Comparison of ENCODE assay signal across 9 mouse cellular contexts in genomic region chr19:6016532-6016931, GRCm38 (mm10). TPM values are rescaled to one million over a fixed set of nuclear protein-coding genes. Genes with fewer than 3 reads are reported as not detected.
DNase-seq lines count a peak whose midpoint lies in the region; ATAC-seq and TF ChIP-seq lines count a peak whose summit lies in the region.
"Had no signal": no experiment of that assay in that cellular context is flagged by ENCODE, and none has a peak within 500 bp of the region (broad histone marks: within the 10 kb centered on the region; RNA-seq: fewer than 3 reads in every experiment).

No protein-coding gene starts in this region.

- DNase-seq in kidney, adult 2 months = no peak
- no peak for DNase-seq in kidney, adult 11 months
- peak; percentile 49 for DNase-seq in brain, embryonic 14.5 days (ENCODE audit: low read depth)
- DNase-seq in liver, embryonic 14.5 days (ENCODE audit: low read depth in 3 of 3, low spot score in 3 of 3) = no peak
- DNase-seq in adrenal gland, adult (ENCODE audit: inconsistent age in 2 of 2, low spot score in 1 of 2) = no peak
- no peak for DNase-seq in left cerebral cortex, postnatal 14 days (ENCODE audit: low spot score in 2 of 2)
- no peak for DNase-seq in gastrocnemius, postnatal 10 days

- no peaks in the 10 kb centered on the region for H3K27me3 ChIP-seq in kidney, adult 2 months (replicated peaks; ENCODE audit: control insufficient read depth, insufficient read depth, low read length)
- H3K27me3 ChIP-seq in E14TG2a.4 (ENCODE audit: insufficient read depth, low read length) = peaks cover 27% of the 10 kb centered on the region
- no peaks in the 10 kb centered on the region for H3K27me3 ChIP-seq in liver, embryonic 14.5 days (ENCODE audit: control insufficient read depth, insufficient read depth, low read length)

- no peak for TF ChIP-seq EP300 in liver, embryonic 14.5 days (IDR thresholded peaks at IDR 0.05; ENCODE audit: low read depth)

- intact Hi-C loops in left cerebral cortex, postnatal 14 days (cut with DNase I) = loop anchor here (5.0 kb wide), 1 partner anchor 94 kb away; the partner anchor contains the start of gene Cdc42ep2

- peak overlapping the region; percentile 81 for H3K9ac ChIP-seq in liver, embryonic 14.5 days (replicated peaks)

- no peak for TF ChIP-seq POLR2A in kidney, adult 2 months (IDR thresholded peaks at IDR 0.05; ENCODE audit: low read depth, low read length)
- no peak for TF ChIP-seq POLR2A in brain, embryonic 14.5 days (IDR thresholded peaks at IDR 0.05; ENCODE audit: borderline replicate concordance, extremely low read depth, insufficient read depth, insufficient read length, poor library complexity, severe bottlenecking)

- no peak overlapping the region for H3K27ac ChIP-seq in kidney, adult 2 months (ENCODE audit: insufficient read depth, low read depth, low read length)
- peak overlapping the region; percentile 85 for H3K27ac ChIP-seq in liver, embryonic 14.5 days

- WGBS in kidney, adult 2 months = 61% methylated on average over 7 of the region's 7 CpGs
- WGBS in liver, embryonic 14.5 days (ENCODE audit: insufficient replicate concordance) = 49% methylated on average over 7 of the region's 7 CpGs

- H3K9me3 ChIP-seq in E14TG2a.4 (ENCODE audit: low read length) = no peaks in the 10 kb centered on the region
- H3K9me3 ChIP-seq in liver, embryonic 14.5 days (ENCODE audit: control insufficient read depth, low read length) = no peaks in the 10 kb centered on the region

- TF ChIP-seq CTCF in kidney, adult 2 months (conservative IDR thresholded peaks at IDR 0.05; ENCODE audit: insufficient read depth, insufficient read length, low read depth, low read length) = peak; percentile 22; the same call in 1 of the 2 replicates
- TF ChIP-seq CTCF in E14TG2a.4 (conservative IDR thresholded peaks at IDR 0.05; ENCODE audit: low read length) = no peak
- peak; percentile 23; the same call in 1 of the 2 replicates for TF ChIP-seq CTCF in brain, embryonic 14.5 days (IDR thresholded peaks at IDR 0.05; ENCODE audit: borderline replicate concordance, extremely low read depth, insufficient read depth, insufficient read length)
- TF ChIP-seq CTCF in liver, embryonic 14.5 days (IDR thresholded peaks at IDR 0.05; ENCODE audit: low read depth) = peak; percentile 44

- no peak overlapping the region for H3K4me3 ChIP-seq in kidney, adult 2 months (ENCODE audit: insufficient read depth, low read depth, low read length)
- H3K4me3 ChIP-seq in E14TG2a.4 (replicated peaks; ENCODE audit: low read length) = peak overlapping the region; percentile 80
- H3K4me3 ChIP-seq in liver, embryonic 14.5 days (ENCODE audit: insufficient read depth in 1 of 2, low read depth in 2 of 2, low read length in 2 of 2) = peak overlapping the region; percentile 74 to 89; a peak in 3 of 4 replicates

- peaks cover 5% of the 10 kb centered on the region; the same call in 1 of the 2 replicates for H3K4me1 ChIP-seq in kidney, adult 2 months (ENCODE audit: control insufficient read depth, insufficient read depth, low read length)
- H3K4me1 ChIP-seq in E14TG2a.4 (replicated peaks; ENCODE audit: low read depth, low read length) = peaks cover 71% of the 10 kb centered on the region
- H3K4me1 ChIP-seq in liver, embryonic 14.5 days (replicated peaks; ENCODE audit: control insufficient read depth in 2 of 2, insufficient read depth in 2 of 2, low read length in 1 of 2) = peaks cover 23 to 41% of the 10 kb centered on the region in 2 experiments

- H3K4me2 ChIP-seq in liver, embryonic 14.5 days (ENCODE audit: low read depth) = peak overlapping the region; percentile 90

- H3K36me3 ChIP-seq in kidney, adult 2 months (ENCODE audit: control insufficient read depth, insufficient read depth, low read length) = no peaks in the 10 kb centered on the region
- H3K36me3 ChIP-seq in E14TG2a.4 (ENCODE audit: insufficient read depth, low read length) = peaks cover 9% of the 10 kb centered on the region; the same call in 1 of the 2 replicates
- peaks cover 5% of the 10 kb centered on the region for H3K36me3 ChIP-seq in liver, embryonic 14.5 days (replicated peaks; ENCODE audit: control insufficient read depth, insufficient read depth, low read depth)

- no peak for ATAC-seq in liver, embryonic 14.5 days (ENCODE audit: insufficient read depth)

RNA-seq across cellular contexts. Expression of gene Capn1, which starts 0.8 kb away (rescaled TPM):
- polyA plus RNA-seq in kidney, adult 2 months (2012; rRNA removed) = 36.0 and 38.0 TPM in 2 replicates
- polyA plus RNA-seq in brain, embryonic 14.5 days (2012; rRNA removed) = 5.2 and 7.6 TPM in 2 replicates
- 25.4 and 28.0 TPM in 2 replicates for polyA plus RNA-seq in liver, embryonic 14.5 days (2012; rRNA removed)
- polyA plus RNA-seq in liver, embryonic 14.5 days (2014; fragmentation: Nextera tagmentation; extraction: Ambion mirVana) = 25.6 and 28.7 TPM in 2 replicates
- 10 to 100 TPM; 14.5 to 17.4 TPM for total RNA-seq in left cerebral cortex, postnatal 14 days (2021)
- total RNA-seq in gastrocnemius, postnatal 10 days (2021) = 10 to 100 TPM; 78.1 to 83.8 TPM

RNA-seq across cellular contexts. Expression of gene Syvn1, which starts 29.8 kb away (rescaled TPM):
- polyA plus RNA-seq in kidney, adult 2 months (2012; rRNA removed) = 31.5 and 32.8 TPM in 2 replicates
- 24.6 and 38.8 TPM in 2 replicates for polyA plus RNA-seq in brain, embryonic 14.5 days (2012; rRNA removed)
- polyA plus RNA-seq in liver, embryonic 14.5 days (2012; rRNA removed) = 11.5 and 13.2 TPM in 2 replicates
- 9.7 and 12.6 TPM in 2 replicates for polyA plus RNA-seq in liver, embryonic 14.5 days (2014; fragmentation: Nextera tagmentation; extraction: Ambion mirVana)
- total RNA-seq in left cerebral cortex, postnatal 14 days (2021) = 10 to 100 TPM; 41.2 to 44.4 TPM
- 10 to 100 TPM; 18.4 to 22.1 TPM for total RNA-seq in gastrocnemius, postnatal 10 days (2021)

RNA-seq across cellular contexts. Expression of gene Slc22a20, which starts 30.6 kb away (rescaled TPM):
- not detected in 2 replicates for polyA plus RNA-seq in kidney, adult 2 months (2012; rRNA removed)
- not detected in 2 replicates for polyA plus RNA-seq in brain, embryonic 14.5 days (2012; rRNA removed)
- polyA plus RNA-seq in liver, embryonic 14.5 days (2012; rRNA removed) = not detected in 2 replicates
- 0.08 TPM in 1 of 2 replicates, not detected in the other for polyA plus RNA-seq in liver, embryonic 14.5 days (2014; fragmentation: Nextera tagmentation; extraction: Ambion mirVana)
- total RNA-seq in left cerebral cortex, postnatal 14 days (2021) = not detected
- not detected for total RNA-seq in gastrocnemius, postnatal 10 days (2021)
- total RNA-seq: liver, adult 2 months had no signal
- polyA plus RNA-seq: liver, adult 2 months had no signal

RNA-seq across cellular contexts. Expression of gene Mrpl49, which starts 41.1 kb away (rescaled TPM):
- polyA plus RNA-seq in kidney, adult 2 months (2012; rRNA removed) = 32.0 and 37.3 TPM in 2 replicates
- polyA plus RNA-seq in brain, embryonic 14.5 days (2012; rRNA removed) = 46.3 and 50.4 TPM in 2 replicates
- 22.0 and 29.6 TPM in 2 replicates for polyA plus RNA-seq in liver, embryonic 14.5 days (2012; rRNA removed)
- 43.7 and 48.2 TPM in 2 replicates for polyA plus RNA-seq in liver, embryonic 14.5 days (2014; fragmentation: Nextera tagmentation; extraction: Ambion mirVana)
- total RNA-seq in left cerebral cortex, postnatal 14 days (2021) = 10 to 100 TPM; 49.8 to 54.3 TPM
- 10 to 100 TPM; 34.1 to 36.3 TPM for total RNA-seq in gastrocnemius, postnatal 10 days (2021)

RNA-seq across cellular contexts. Expression of gene Fau, which starts 41.1 kb away (rescaled TPM):
- polyA plus RNA-seq in kidney, adult 2 months (2012; rRNA removed) = 882 and 1,017 TPM in 2 replicates
- polyA plus RNA-seq in brain, embryonic 14.5 days (2012; rRNA removed) = 1,255 and 1,497 TPM in 2 replicates
- polyA plus RNA-seq in liver, embryonic 14.5 days (2012; rRNA removed) = 853 and 969 TPM in 2 replicates
- 593 and 639 TPM in 2 replicates for polyA plus RNA-seq in liver, embryonic 14.5 days (2014; fragmentation: Nextera tagmentation; extraction: Ambion mirVana)
- total RNA-seq in left cerebral cortex, postnatal 14 days (2021) = 100 to 1,000 TPM; 597 to 658 TPM
- total RNA-seq in gastrocnemius, postnatal 10 days (2021) = 100 to 1,000 TPM; 669 to 708 TPM
